Mouse (Mus musculus): ENCODE results near the gene Gfra1. TPM values are rescaled to one million over a fixed set of nuclear protein-coding genes. Genes with fewer than 3 reads are reported as not detected.

The Gfra1 gene
- total RNA-seq, 1 experiment = 3.5 TPM

- Histone ChIP-seq H3K36me3 (ENCODE audit: control insufficient read depth, insufficient read depth, low read length, poor library complexity, severe bottlenecking) (no peaks in the 10 kb centered on the region), H3K27ac (ENCODE audit: insufficient read depth, low read depth, low read length, poor library complexity, severe bottlenecking) (no peak overlapping the region), H3K4me1 (ENCODE audit: control insufficient read depth in 2 of 2, insufficient read depth in 2 of 2, low read length in 2 of 2, poor library complexity in 1 of 2) (no peaks in the 10 kb centered on the region), H3K9me3 (ENCODE audit: control insufficient read depth, insufficient read depth, low read depth, low read length) (no peaks in the 10 kb centered on the region), H3K4me3 (ENCODE audit: insufficient read depth in 1 of 2, low read depth in 1 of 2, low read length in 2 of 2, poor library complexity in 1 of 2, severe bottlenecking in 1 of 2) (no peak overlapping the region), H3K9ac (ENCODE audit: insufficient read depth, low read depth, low read length, poor library complexity, severe bottlenecking) (no peak overlapping the region)
- in situ Hi-C loops (cut with MboI; ENCODE audit: low sequenced_read_pairs in 2 of 2, unreplicated experiment in 2 of 2) = no loop called here
- TF ChIP-seq ZNF384 (IDR thresholded peaks at IDR 0.05; ENCODE audit: low read depth, low read length) = no peak
- TF ChIP-seq HCFC1 (IDR thresholded peaks at IDR 0.05; ENCODE audit: borderline replicate concordance, insufficient read depth, low read length) = no peak
- no peak for TF ChIP-seq ZC3H11A (IDR thresholded peaks at IDR 0.05; ENCODE audit: borderline replicate concordance, low read depth, low read length)
- TF ChIP-seq CHD2 (IDR thresholded peaks at IDR 0.05; ENCODE audit: low read depth, low read length) = no peak
- TF ChIP-seq MAFK (IDR thresholded peaks at IDR 0.05; ENCODE audit: insufficient read depth, low read depth, low read length) = no peak
- DNase-seq (ENCODE audit: low read depth, low spot score) = no peak
Measured at GRCm38 (mm10) chr19:58186558-58186957, 269.2 kb downstream of the Gfra1 start.

Other genes starting within 250 kb of the Gfra1 start
- gene Ccdc172, start 56.1 kb upstream of the Gfra1 start, total RNA-seq (2012; rRNA removed) = 1.2 and 3.5 TPM in 2 replicates
- gene Pnlip, start 196.6 kb upstream of the Gfra1 start, total RNA-seq (2012; rRNA removed) = 0.53 and 0.89 TPM in 2 replicates